Mouse (Mus musculus): ENCODE measurements around the gene Tbc1d19. TPM values are rescaled to one million over a fixed set of nuclear protein-coding genes. Genes with fewer than 3 reads are reported as not detected.
A peak's percentile ranks its signal among the peaks of the same experiment; 100 is the strongest.

Gene Tbc1d19
- total RNA-seq, 2 experiments from 2014 or later, result 18.5 to 23.5 TPM

GRCm38 (mm10) chr5:53902757-53903156, 93.4 kb downstream of the Tbc1d19 start:
- DNase-seq (ENCODE audit: low spot score in 2 of 2), result no peak

DNA sequence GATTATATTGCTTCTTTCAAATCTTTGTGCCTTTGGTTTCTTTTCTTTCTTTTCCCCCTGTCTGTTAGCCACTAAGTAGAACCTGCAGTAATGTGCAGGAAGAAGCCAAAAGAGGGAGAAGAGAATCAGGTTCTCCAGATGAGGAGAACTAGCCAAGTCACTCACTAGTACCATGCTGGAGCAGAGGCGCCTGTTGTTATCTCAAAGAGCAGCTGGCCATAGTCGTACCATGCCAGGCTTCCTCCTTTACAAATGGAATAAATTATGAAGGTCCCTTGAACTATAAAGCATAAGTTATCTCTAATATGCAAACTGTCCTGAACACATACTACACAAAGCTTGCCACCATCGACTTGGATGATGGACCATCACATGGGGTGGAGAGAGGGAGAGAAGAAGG, 99.8 kb downstream of the Tbc1d19 start:
- no peak for DNase-seq (ENCODE audit: low spot score in 2 of 2)

DNA sequence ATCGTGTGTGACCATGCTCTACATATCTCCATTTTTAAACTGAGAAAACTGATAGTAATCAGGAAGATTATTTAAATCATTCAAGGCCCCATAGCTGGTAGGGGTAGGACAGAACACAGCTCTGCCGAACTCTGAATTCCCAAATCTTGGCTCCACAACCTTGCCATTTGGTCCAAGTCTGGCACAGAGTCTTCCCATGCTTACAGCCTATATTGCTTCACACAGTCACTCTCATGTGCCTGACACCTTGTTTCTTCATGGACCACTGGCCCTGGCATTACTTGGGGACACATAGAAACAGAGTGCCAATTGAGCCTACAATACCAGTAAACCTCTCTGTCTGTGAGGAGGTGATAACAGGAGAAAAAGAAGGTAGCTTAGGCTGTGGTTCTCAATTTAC, 111.0 kb downstream of the Tbc1d19 start:
- DNase-seq (ENCODE audit: low spot score in 2 of 2), result no peak

GRCm38 (mm10) chr5:53922149-53922904, 112.9 kb downstream of the Tbc1d19 start:
- DNase-seq (ENCODE audit: low spot score in 2 of 2), result no peak

GRCm38 (mm10) chr5:53924005-53924404, 114.6 kb downstream of the Tbc1d19 start:
- no peak for DNase-seq (ENCODE audit: low spot score in 2 of 2)

DNA sequence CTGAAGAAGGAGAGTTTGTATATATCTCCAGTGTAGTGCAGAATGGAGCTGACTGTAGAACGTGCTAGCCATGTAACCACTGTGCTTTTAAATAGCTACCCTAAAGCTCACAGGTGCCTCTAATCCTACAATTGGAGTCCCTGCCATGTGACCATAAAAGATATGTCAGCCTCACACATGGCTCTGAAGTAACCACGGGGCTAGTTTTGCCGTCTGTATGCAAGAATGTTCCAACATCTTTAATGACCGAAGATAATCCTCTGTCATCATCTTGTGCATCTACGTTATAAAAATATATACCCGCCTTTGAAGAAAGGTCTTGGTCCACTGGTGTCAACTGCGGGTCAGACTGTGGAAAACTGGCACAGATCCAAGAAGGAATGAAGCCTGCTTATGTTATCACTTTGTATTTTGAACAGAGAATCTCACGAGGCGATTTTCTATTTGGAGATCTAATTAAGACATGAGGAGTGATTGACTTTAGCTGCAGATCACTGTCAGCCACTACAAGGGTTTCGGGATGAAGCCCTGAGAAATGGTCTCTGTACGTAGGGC, 117.0 kb downstream of the Tbc1d19 start:
- no peak for DNase-seq (ENCODE audit: low spot score in 2 of 2)

DNA sequence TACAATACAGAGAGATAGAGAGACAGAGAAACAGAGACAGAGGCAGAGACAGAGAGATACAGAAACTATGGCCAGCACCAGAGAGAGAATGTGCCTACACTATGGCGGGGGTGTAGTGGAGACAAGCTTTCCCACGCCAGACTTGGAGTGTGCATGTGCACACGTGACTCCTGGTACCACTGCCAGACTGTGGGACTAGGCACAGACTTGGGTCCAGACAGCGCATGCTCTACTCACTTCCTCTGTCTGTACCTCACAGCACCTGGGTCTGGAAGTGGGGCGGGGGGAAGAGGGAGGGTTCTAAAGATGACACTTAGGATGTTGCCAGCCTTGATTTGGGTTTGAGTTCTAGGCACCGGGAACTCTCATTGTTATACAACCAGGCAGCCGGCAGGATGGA, 118.5 kb downstream of the Tbc1d19 start:
- no peak for DNase-seq (ENCODE audit: low spot score in 2 of 2)

DNA sequence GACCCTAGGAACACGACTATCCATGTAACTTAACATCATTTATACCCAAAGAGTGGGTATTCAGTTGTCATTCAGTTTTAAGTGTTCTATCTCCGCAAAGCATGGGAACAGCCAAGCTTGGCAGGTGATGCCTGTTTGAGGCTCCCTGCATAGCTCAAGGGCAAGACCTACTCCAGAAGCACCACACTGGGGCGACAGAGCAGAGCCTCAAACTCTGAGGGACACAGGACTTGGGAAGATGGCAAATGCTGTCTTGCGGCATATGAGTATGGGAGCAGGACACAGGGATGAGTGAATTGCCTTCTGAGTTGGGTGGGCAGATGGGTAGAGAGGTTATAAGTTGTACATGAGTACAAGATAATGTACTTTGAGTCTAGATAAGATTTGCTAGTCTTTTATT, 119.1 kb downstream of the Tbc1d19 start:
- DNase-seq (ENCODE audit: low spot score in 2 of 2), result no peak

- no peak for DNase-seq (ENCODE audit: low spot score in 2 of 2)
Measured at GRCm38 (mm10) chr5:53929205-53929614, 119.8 kb downstream of the Tbc1d19 start.

DNA sequence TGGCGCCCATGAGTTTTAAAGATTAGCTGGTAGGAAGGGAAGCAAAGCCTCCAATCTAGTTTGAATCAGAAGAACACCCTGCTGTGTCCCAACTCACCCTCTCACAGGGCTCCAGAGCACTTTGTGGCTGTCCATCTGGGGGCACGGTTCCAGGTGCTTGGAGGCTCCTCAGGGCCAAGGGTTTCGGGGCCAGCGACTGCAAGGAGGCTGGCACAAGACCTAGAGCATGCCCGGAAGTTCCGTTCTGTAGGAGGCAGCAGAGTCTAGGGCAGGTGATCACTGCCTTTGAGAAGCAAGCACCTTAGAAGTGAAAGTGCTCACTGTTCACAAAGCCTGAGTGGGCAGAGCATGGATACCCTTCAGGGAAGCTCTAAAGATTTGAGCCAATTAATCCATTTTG, 120.4 kb downstream of the Tbc1d19 start:
- no peak for DNase-seq (ENCODE audit: low spot score in 2 of 2)

DNA sequence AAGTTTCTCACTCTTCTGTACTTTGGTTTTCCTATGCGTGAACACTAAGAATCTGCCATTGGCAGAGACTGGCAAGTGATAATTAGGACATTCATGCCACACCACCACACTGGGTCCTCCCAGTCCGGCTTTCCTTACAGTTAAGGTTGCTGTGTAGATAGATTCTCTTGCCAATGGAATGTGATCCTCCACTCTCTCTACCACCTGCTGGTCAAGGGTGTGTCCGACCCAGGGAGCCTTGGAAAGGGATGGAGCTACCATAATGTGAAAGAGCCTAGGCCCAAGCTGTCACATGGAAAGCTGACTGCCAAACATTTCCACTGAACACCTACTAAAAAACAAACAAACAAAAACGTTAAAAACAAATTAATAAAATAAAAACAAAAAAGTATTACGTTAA, 121.6 kb downstream of the Tbc1d19 start:
- DNase-seq (ENCODE audit: low spot score in 2 of 2), result no peak

- peak in 1 of 2 experiments; percentile 52 for DNase-seq (ENCODE audit: low spot score in 2 of 2)
Measured at GRCm38 (mm10) chr5:53933628-53934027, 124.2 kb downstream of the Tbc1d19 start.

DNA sequence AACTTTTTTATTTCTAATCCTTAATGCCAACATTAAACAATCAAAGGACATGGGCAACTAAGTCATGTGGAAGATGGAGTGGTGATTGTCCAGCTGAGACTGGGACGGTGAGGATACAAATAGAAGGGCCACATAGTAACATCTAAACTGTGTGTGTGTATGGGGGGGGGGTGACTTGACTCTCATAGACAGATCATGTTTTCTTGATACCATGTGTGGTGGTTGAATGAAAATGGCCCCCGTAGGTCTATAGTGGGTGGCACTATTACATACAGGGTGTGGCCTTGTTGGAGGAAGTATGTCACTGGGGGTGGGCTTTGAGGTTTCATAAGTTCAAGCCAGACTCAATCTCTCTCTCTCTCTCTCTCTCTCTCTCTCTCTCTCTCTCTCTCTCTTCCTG, 124.6 kb downstream of the Tbc1d19 start:
- no peak for DNase-seq (ENCODE audit: low spot score in 2 of 2)

DNA sequence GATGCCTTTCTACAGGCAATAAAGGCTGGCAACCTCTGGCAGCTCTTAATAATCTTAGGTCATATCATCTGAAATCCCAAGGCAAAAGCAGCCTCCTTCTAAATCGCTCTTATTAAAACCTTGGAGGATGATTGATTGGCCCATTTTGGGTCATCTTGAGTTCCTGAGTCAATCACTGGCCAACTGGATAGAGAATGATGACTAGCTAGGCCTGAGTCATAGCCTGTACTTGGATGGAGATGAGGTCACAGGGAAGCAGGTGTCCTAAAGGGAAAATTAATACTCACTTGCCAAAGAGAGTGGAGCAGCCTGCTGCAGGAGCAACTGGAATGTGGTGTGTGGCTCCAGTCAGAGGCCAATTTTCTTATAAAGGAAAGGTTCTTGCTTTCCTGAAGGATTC, 125.4 kb downstream of the Tbc1d19 start:
- no peak for DNase-seq (ENCODE audit: low spot score in 2 of 2)

- no peak for DNase-seq (ENCODE audit: low spot score in 2 of 2)
Measured at GRCm38 (mm10) chr5:53937187-53937586, 127.8 kb downstream of the Tbc1d19 start.

DNA sequence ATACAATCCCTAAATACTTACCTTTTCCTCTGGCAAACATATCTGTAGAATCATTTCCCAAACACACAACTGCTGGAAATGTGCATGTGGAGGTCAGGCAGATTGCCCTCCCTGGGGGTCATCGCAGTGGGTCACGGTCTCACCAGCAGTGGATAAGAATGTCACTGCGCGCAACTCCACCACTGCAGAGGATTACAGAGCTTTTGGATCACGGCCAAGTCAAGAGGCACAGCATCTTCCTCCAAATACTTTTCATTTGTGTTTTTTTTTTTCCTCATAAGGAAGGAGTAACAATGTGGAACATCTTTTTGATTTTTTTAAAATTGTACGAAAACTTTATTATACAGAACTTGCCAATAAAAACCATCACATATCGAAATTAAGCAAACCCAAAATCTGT, 129.6 kb downstream of the Tbc1d19 start:
- no peak for DNase-seq (ENCODE audit: low spot score in 2 of 2)

GRCm38 (mm10) chr5:53941322-53942024, 132.1 kb downstream of the Tbc1d19 start:
- no peak for DNase-seq (ENCODE audit: low spot score in 2 of 2)

DNA sequence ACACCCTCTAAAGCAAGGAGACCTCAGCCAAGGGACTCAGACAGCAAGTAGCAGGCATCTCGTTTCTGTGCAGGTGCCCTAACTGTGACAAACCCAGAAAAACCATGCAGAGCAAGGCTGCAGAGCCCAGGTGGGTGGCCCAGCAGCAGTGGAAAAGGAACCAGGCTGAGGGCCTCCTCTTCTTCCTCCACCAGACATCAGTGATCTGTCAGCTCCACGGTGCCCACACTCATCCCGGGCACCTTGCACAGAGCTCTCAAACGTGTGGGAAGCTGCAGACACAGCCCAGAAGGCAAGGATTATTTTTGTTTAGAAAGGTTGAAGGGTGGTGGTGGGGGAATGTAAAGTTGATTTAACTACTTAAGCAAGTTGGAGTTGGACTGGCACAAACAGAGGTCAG, 132.9 kb downstream of the Tbc1d19 start:
- DNase-seq (ENCODE audit: low spot score in 2 of 2), result no peak

GRCm38 (mm10) chr5:53943321-53943857, 134.0 kb downstream of the Tbc1d19 start:
- DNase-seq (ENCODE audit: low spot score in 2 of 2), result no peak

- no peak for DNase-seq (ENCODE audit: low spot score in 2 of 2)
Measured at GRCm38 (mm10) chr5:53946747-53947146, 137.3 kb downstream of the Tbc1d19 start.

- peak in 1 of 2 experiments; percentile 36 for DNase-seq (ENCODE audit: low spot score in 2 of 2)
Measured at GRCm38 (mm10) chr5:53947549-53948183, 138.3 kb downstream of the Tbc1d19 start.

All from adrenal gland, adult 18-20 months (tissue).